Mouse (Mus musculus) spleen, adult 2 months (tissue): ENCODE data around the gene Ankrd44.

Experiments used
- CTCF ChIP-seq: fragments of 200-500 bp; IDR thresholded peaks from 2 replicates; pipeline ENCODE4 v1.5.1; 2011; ENCODE audit warnings: mild to moderate bottlenecking, inconsistent platforms; ENCODE audit not compliant: insufficient read depth, insufficient read length, insufficient replicate concordance; ENCODE audit errors: extremely low read depth
- POLR2A ChIP-seq: fragments of 200-500 bp; IDR thresholded peaks from 2 replicates; pipeline ENCODE4 v1.6.1; 2011; ENCODE audit warnings: low read depth, low read length, inconsistent platforms

GRCm38 (mm10) chr1:54695396-54695795, 230.8 kb downstream of the Ankrd44 start:
- TF ChIP-seq CTCF (no peak), POLR2A (no peak)
